Mouse (Mus musculus): ENCODE measurements at regions not wholly inside any gene's neighbourhood (a gene's known extent, or its start where the extent isn't known, plus 50 kb on each side); places are given as distances from the start of the nearest gene placed in this dataset.
"Not testable (repeated sequence)": the region's sequence is repeated elsewhere in the genome, so short reads cannot be mapped to it uniquely, and the experiment has no call there.

DNA sequence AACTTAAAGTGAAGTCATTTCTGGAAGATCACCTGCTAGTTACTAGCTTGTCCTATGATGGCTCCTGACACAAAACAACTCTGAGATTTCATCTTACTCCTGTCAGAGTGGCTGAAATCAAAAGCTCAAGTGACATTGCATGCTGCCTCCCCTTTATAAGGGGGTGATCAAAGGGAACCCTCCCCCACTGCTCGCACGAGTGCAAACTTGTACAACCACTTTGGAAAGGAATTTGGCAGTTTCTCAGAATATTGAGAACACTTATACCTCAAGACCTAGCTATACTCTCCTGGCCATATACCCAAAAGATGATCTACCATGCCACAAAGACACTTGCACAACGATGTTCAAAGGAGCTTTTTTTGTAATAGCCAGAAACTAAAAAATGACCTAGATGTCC lies 102.5 kb upstream of the Pdc start:
- Histone ChIP-seq H3K4me3 (replicated peaks; ENCODE audit: low read length) (no peak overlapping the region), H3K4me1 (replicated peaks; ENCODE audit: low read depth, low read length) (no peaks in the 10 kb centered on the region), H3K27me3 (ENCODE audit: insufficient read depth, low read length) (no peaks in the 10 kb centered on the region), H3K36me3 (ENCODE audit: insufficient read depth, low read length) (no peaks in the 10 kb centered on the region), H3K9me3 (ENCODE audit: low read length) (no peaks in the 10 kb centered on the region)
- no peak for TF ChIP-seq CTCF (conservative IDR thresholded peaks at IDR 0.05; ENCODE audit: low read length)
- TF ChIP-seq NANOG (IDR thresholded peaks at IDR 0.05; ENCODE audit: borderline replicate concordance, low read length): no peak
- no peak for TF ChIP-seq POU5F1 (IDR thresholded peaks at IDR 0.05; ENCODE audit: borderline replicate concordance, low read length)

DNA sequence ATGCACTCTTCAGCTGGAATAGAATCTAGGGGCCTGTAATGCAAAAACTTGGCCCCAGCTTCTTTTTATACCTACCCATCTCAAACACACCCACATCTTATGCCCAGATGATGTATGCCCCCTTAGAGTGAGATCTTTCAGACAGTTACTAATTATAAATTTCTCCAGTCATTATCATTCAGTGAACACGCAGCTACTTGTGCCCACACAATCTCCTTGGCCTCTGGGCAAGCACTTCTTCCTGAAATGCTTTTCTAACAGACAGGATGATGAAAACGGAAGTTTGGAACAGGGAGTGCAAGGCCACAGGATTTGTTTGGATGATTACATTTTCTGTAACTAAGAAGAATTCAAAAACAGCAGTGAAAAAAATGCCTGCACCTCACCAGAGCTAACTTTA lies 100.4 kb upstream of the Pdc start:
- Histone ChIP-seq H3K4me1 (replicated peaks; ENCODE audit: low read depth, low read length) (no peaks in the 10 kb centered on the region), H3K4me3 (replicated peaks; ENCODE audit: low read length) (no peak overlapping the region), H3K27me3 (ENCODE audit: insufficient read depth, low read length) (no peaks in the 10 kb centered on the region), H3K36me3 (ENCODE audit: insufficient read depth, low read length) (no peaks in the 10 kb centered on the region), H3K9me3 (ENCODE audit: low read length) (no peaks in the 10 kb centered on the region)
- no peak for TF ChIP-seq CTCF (conservative IDR thresholded peaks at IDR 0.05; ENCODE audit: low read length)
- TF ChIP-seq POU5F1 (IDR thresholded peaks at IDR 0.05; ENCODE audit: borderline replicate concordance, low read length): no peak
- TF ChIP-seq NANOG (IDR thresholded peaks at IDR 0.05; ENCODE audit: borderline replicate concordance, low read length): no peak

DNA sequence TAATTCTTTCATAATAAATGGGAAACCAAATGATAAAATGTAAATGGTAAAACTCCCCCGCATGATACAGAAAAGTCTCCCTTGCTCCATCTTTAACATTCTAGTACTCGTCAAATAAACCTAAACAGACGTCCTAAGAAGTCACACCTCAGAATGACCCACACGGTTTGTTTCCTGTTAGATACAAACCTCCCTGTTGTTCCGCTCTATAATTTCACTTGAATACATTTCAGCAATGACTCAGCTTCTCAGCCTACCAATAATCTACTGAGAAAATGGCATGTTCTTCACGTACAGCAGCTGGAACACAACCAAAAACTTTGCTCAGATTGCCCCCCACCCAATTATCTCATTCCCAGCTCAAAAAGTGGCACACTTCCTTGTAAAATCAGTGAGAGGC lies 93.7 kb upstream of the Pdc start:
- H3K27me3 ChIP-seq (ENCODE audit: insufficient read depth, low read length): no peaks in the 10 kb centered on the region
- TF ChIP-seq CTCF (conservative IDR thresholded peaks at IDR 0.05; ENCODE audit: low read length) (no peak), POU5F1 (IDR thresholded peaks at IDR 0.05; ENCODE audit: borderline replicate concordance, low read length) (no peak), NANOG (IDR thresholded peaks at IDR 0.05; ENCODE audit: borderline replicate concordance, low read length) (no peak)
- no peak overlapping the region for H3K4me3 ChIP-seq (replicated peaks; ENCODE audit: low read length)
- H3K36me3 ChIP-seq (ENCODE audit: insufficient read depth, low read length): no peaks in the 10 kb centered on the region
- no peaks in the 10 kb centered on the region for H3K4me1 ChIP-seq (replicated peaks; ENCODE audit: low read depth, low read length)
- H3K9me3 ChIP-seq (ENCODE audit: low read length): peaks cover 44% of the 10 kb centered on the region

DNA sequence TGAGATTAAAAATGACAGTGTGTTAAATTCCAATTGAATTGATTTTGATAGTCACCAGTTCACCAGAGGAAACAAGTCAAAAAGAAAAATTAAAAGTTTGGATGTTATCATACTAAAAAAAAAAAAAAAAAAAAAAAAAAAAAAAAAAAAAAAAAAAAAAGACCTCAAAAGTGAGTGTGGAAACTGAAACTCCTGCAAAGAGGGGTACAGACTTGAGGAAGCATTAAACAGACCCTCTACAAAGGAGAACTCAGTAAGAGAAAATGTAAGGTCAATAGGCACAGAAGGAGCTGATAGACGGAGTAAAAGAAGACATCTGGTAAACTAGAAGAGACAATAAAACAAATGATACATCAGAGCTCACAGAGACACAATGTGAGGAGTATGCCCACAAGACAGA lies 79.7 kb upstream of the Pdc start:
- H3K4me1 ChIP-seq (replicated peaks; ENCODE audit: low read depth, low read length); H3K9me3 ChIP-seq (ENCODE audit: low read length); H3K4me3 ChIP-seq (replicated peaks; ENCODE audit: low read length); H3K27me3 ChIP-seq (ENCODE audit: insufficient read depth, low read length); H3K36me3 ChIP-seq (ENCODE audit: insufficient read depth, low read length): not testable (repeated sequence)

DNA sequence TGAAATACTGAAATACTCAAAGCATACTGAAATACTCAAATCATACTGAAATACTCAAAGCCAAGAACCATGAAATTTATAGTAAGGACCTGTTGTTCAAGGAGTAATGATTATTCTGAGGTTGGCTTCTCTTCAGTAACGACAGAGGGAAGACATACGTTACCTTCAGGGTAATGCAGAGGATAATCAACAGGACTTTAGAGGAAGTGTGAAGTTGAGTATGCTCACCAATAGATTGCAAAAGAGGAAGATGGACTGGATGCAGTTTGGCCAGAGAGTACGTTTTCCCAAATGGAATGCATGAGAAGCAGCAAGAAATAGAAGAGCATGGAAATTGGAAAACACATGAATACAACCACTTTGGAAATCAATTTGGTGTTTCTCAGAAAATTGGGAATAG lies 79.1 kb upstream of the Pdc start:
- H3K27me3 ChIP-seq (ENCODE audit: insufficient read depth, low read length): no peaks in the 10 kb centered on the region
- no peaks in the 10 kb centered on the region for H3K4me1 ChIP-seq (replicated peaks; ENCODE audit: low read depth, low read length)
- no peaks in the 10 kb centered on the region for H3K36me3 ChIP-seq (ENCODE audit: insufficient read depth, low read length)
- no peak overlapping the region for H3K4me3 ChIP-seq (replicated peaks; ENCODE audit: low read length)
- no peaks in the 10 kb centered on the region for H3K9me3 ChIP-seq (ENCODE audit: low read length)
- no peak for TF ChIP-seq NANOG (IDR thresholded peaks at IDR 0.05; ENCODE audit: borderline replicate concordance, low read length)

DNA sequence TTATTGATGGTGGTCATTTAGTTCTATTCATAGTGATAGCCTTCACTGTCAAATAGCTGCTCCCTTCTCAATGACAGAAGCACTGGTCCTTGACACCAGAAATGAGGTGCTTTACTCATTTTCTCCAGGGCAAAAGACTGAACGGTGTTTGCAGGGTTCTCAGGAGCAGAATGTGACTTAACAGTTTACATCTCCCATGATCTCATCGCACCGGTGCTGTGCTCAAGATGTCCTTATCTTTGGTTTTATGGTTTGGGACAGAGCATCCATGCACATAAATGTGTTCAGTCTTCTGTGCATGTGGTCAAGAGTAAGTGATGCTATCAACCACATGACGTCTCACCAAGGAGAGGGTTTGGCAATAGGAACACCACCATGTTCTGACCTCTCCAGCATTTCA lies 78.1 kb upstream of the Pdc start:
- no peaks in the 10 kb centered on the region for H3K36me3 ChIP-seq (ENCODE audit: insufficient read depth, low read length)
- no peaks in the 10 kb centered on the region for H3K9me3 ChIP-seq (ENCODE audit: low read length)

DNA sequence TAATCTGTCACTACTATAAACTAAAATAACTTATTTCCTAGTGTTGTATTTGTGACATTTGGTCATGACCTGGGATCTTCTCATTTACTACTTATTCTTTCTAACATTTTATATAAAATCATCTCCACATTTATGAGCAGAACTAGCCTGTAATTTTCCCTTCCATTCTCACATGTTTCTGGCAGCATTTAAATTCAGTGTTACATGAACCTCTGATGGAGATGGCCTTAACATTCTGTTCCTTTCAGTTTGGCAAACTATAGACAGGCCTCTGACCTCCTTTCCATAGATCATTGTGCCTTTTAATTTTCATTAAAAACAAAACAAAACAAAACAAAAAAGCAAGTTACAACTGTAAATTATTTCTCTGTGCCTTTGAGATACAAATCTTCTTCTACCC lies 77.1 kb upstream of the Pdc start:
- no peak for TF ChIP-seq NANOG (IDR thresholded peaks at IDR 0.05; ENCODE audit: borderline replicate concordance, low read length)
- TF ChIP-seq CTCF (conservative IDR thresholded peaks at IDR 0.05; ENCODE audit: low read length): no peak
- no peak for TF ChIP-seq POU5F1 (IDR thresholded peaks at IDR 0.05; ENCODE audit: borderline replicate concordance, low read length)
- Histone ChIP-seq H3K4me3 (replicated peaks; ENCODE audit: low read length) (no peak overlapping the region), H3K4me1 (replicated peaks; ENCODE audit: low read depth, low read length) (no peaks in the 10 kb centered on the region), H3K27me3 (ENCODE audit: insufficient read depth, low read length) (no peaks in the 10 kb centered on the region), H3K36me3 (ENCODE audit: insufficient read depth, low read length) (no peaks in the 10 kb centered on the region), H3K9me3 (ENCODE audit: low read length) (no peaks in the 10 kb centered on the region)

More for the DNA sequence above, 78.1 kb upstream of the Pdc start:
- TF ChIP-seq NANOG (IDR thresholded peaks at IDR 0.05; ENCODE audit: borderline replicate concordance, low read length) (no peak), POU5F1 (IDR thresholded peaks at IDR 0.05; ENCODE audit: borderline replicate concordance, low read length) (no peak), CTCF (conservative IDR thresholded peaks at IDR 0.05; ENCODE audit: low read length) (no peak)
- Histone ChIP-seq H3K27me3 (ENCODE audit: insufficient read depth, low read length) (no peaks in the 10 kb centered on the region), H3K4me3 (replicated peaks; ENCODE audit: low read length) (no peak overlapping the region), H3K4me1 (replicated peaks; ENCODE audit: low read depth, low read length) (no peaks in the 10 kb centered on the region)

DNA sequence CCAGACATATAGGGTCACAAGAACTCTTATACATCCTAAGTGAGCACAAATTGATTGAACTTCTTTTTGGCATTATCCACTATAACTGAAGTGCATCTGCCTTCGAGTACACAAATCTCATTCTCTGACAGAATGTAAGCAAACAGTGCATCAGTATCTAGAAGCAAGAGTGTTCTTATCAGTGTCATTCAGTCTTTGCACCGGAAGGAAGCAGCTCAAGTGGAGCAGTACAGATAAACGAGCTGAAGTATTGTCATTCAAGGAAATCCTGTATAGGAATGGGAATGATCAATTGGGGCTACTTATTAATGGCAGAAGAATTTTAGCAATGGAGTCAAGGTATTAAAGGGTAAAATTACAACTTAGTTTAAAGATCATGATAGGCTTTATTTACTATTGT lies 74.3 kb upstream of the Pdc start:
- no peaks in the 10 kb centered on the region for H3K36me3 ChIP-seq (ENCODE audit: insufficient read depth, low read length)
- no peaks in the 10 kb centered on the region for H3K4me1 ChIP-seq (replicated peaks; ENCODE audit: low read depth, low read length)
- no peak overlapping the region for H3K4me3 ChIP-seq (replicated peaks; ENCODE audit: low read length)
- no peaks in the 10 kb centered on the region for H3K27me3 ChIP-seq (ENCODE audit: insufficient read depth, low read length)
- TF ChIP-seq CTCF (conservative IDR thresholded peaks at IDR 0.05; ENCODE audit: low read length) (no peak), POU5F1 (IDR thresholded peaks at IDR 0.05; ENCODE audit: borderline replicate concordance, low read length) (no peak), NANOG (IDR thresholded peaks at IDR 0.05; ENCODE audit: borderline replicate concordance, low read length) (no peak)
- H3K9me3 ChIP-seq (ENCODE audit: low read length): no peaks in the 10 kb centered on the region

DNA sequence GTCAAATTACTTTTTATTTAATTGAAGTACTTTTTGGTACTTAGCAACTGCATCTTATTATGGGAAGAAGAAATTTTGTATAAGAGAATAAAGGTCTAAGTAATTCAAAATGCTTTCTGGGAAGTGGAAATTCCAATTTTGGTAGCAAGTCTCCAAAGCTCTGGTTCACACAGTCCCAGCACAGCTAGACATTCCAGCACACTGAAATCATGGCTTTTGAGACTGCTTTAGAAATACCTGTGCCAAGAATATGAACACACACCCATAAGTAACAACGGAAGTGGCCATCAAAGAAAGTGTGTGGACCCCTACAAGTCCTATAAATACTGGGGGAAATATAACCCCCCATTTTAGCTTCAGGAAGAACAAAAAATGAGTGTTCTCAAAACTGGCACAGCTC lies 67.8 kb upstream of the Pdc start:
- TF ChIP-seq POU5F1 (IDR thresholded peaks at IDR 0.05; ENCODE audit: borderline replicate concordance, low read length): no peak
- no peak for TF ChIP-seq NANOG (IDR thresholded peaks at IDR 0.05; ENCODE audit: borderline replicate concordance, low read length)
- TF ChIP-seq CTCF (conservative IDR thresholded peaks at IDR 0.05; ENCODE audit: low read length): no peak
- Histone ChIP-seq H3K4me3 (replicated peaks; ENCODE audit: low read length) (no peak overlapping the region), H3K27me3 (ENCODE audit: insufficient read depth, low read length) (no peaks in the 10 kb centered on the region), H3K9me3 (ENCODE audit: low read length) (no peaks in the 10 kb centered on the region), H3K4me1 (replicated peaks; ENCODE audit: low read depth, low read length) (no peaks in the 10 kb centered on the region), H3K36me3 (ENCODE audit: insufficient read depth, low read length) (no peaks in the 10 kb centered on the region)

Data from E14TG2a.4 (cell line).